8 mouse cellular contexts compared by ENCODE assay signal in the genomic region with DNA sequence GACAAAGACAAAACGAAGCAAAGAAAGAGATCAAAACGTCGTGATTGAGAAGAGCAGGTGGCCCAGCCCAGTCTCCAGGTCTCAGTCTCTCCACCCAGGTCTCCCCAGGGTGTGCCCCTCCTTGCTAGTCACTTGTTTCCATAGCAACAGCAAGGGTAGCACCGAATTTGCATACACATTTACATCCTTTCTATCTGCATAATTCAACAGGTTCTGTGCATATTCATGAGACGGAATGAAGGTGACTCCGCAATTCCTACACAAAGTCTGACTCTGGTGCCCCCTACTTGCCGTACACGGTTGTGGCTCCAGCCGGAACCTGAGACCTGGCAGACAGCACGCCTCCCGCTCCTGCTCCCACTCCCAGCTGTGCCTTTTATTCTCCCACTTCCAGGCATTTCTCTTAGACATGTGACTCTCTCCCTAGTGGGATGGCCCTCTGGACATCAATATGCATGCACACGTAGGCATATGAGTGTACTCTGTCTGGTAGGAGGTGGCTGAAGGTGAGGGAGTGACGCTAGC. TPM values are rescaled to one million over a fixed set of nuclear protein-coding genes. Genes with fewer than 3 reads are reported as not detected.
DNase-seq lines count a peak whose midpoint lies in the region; ATAC-seq lines count a peak whose summit lies in the region.

No protein-coding gene starts in this region.

- no peak overlapping the region for H3K9ac ChIP-seq in forebrain, embryonic 16.5 days (replicated peaks; ENCODE audit: low read depth, low read length)
- peak overlapping the region; percentile 25; the same call in 1 of the 2 replicates for H3K9ac ChIP-seq in hindbrain, embryonic 13.5 days

- peak; percentile 81 for ATAC-seq in forebrain, embryonic 16.5 days
- ATAC-seq in hindbrain, embryonic 13.5 days (ENCODE audit: low FRiP score), result peak; percentile 78
- peak; percentile 79 for ATAC-seq in megakaryocyte, adult 5-6 weeks (ENCODE audit: poor library complexity, severe bottlenecking)

- H3K4me3 ChIP-seq in forebrain, embryonic 16.5 days (replicated peaks; ENCODE audit: low read length), result no peak overlapping the region
- no peak overlapping the region for H3K4me3 ChIP-seq in hindbrain, embryonic 13.5 days

- no peak overlapping the region for H3K27ac ChIP-seq in forebrain, embryonic 16.5 days (ENCODE audit: low read length)
- peak overlapping the region; percentile 65 for H3K27ac ChIP-seq in hindbrain, embryonic 13.5 days

- no peaks in the 10 kb centered on the region for H3K27me3 ChIP-seq in forebrain, embryonic 16.5 days (replicated peaks; ENCODE audit: control insufficient read depth, insufficient read depth, low read length)
- H3K27me3 ChIP-seq in hindbrain, embryonic 13.5 days, result 0 out of 2 replicates have a peak, but pooled peaks cover 6% of the 10 kb centered on the region

- WGBS in forebrain, embryonic 16.5 days, result 0% methylated on average over 13 of the region's 13 CpGs
- WGBS in hindbrain, embryonic 13.5 days, result under 1% methylated on average over 13 of the region's 13 CpGs

- H3K4me1 ChIP-seq in forebrain, embryonic 16.5 days (replicated peaks; ENCODE audit: control insufficient read depth, insufficient read depth, low read length), result peaks cover 39% of the 10 kb centered on the region
- peaks cover 47% of the 10 kb centered on the region for H3K4me1 ChIP-seq in hindbrain, embryonic 13.5 days (replicated peaks)

- H3K36me3 ChIP-seq in forebrain, embryonic 16.5 days (ENCODE audit: control insufficient read depth, insufficient read depth), result no peaks in the 10 kb centered on the region
- H3K36me3 ChIP-seq in hindbrain, embryonic 13.5 days, result peaks cover 8% of the 10 kb centered on the region; the same call in 1 of the 2 replicates

- H3K4me2 ChIP-seq in forebrain, embryonic 16.5 days (ENCODE audit: low read length), result peak overlapping the region; percentile 38
- peak overlapping the region; percentile 35 for H3K4me2 ChIP-seq in hindbrain, embryonic 13.5 days

- H3K9me3 ChIP-seq in forebrain, embryonic 16.5 days (ENCODE audit: control insufficient read depth, low read length), result no peaks in the 10 kb centered on the region
- no peaks in the 10 kb centered on the region for H3K9me3 ChIP-seq in hindbrain, embryonic 13.5 days

- peak; percentile 62 to 80 for DNase-seq in layer of hippocampus, adult 18-20 months (ENCODE audit: low spot score in 2 of 2)
- no peak for DNase-seq in layer of hippocampus, adult 9-10 months (ENCODE audit: low spot score)
- DNase-seq in cerebellum, adult 18-20 months, result peak; percentile 82 to 87
- peak; percentile 65 to 83 for DNase-seq in left cerebral cortex, adult 8-10 months (ENCODE audit: low spot score in 2 of 2)
- peak; percentile 76 to 77 for DNase-seq in right cerebral cortex, postnatal 36 days (ENCODE audit: low spot score in 2 of 2)

RNA-seq across cellular contexts. Expression of a gene that starts 6.3 kb away (rescaled TPM):
- total RNA-seq in layer of hippocampus, adult 18-20 months (2021), result 10 to 100 TPM; 36.0 to 39.0 TPM
- polyA plus RNA-seq in forebrain, embryonic 16.5 days (2015; fragmentation: Nextera tagmentation; extraction: Ambion mirVana), result 51.7 and 60.5 TPM in 2 replicates
- polyA plus RNA-seq in hindbrain, embryonic 13.5 days (2015; fragmentation: Nextera tagmentation; extraction: Ambion mirVana), result 63.0 and 66.8 TPM in 2 replicates
- 10 to 100 TPM; 28.4 to 33.9 (median 30.0) TPM for total RNA-seq in left cerebral cortex, adult 8-10 months (2022)
- total RNA-seq in megakaryocyte, adult 5-6 weeks (2015), result 15.8 and 18.2 TPM in 2 replicates
- 15.5 and 26.2 TPM in 2 replicates for total RNA-seq in megakaryocyte, adult 5-6 weeks (2017)

RNA-seq across cellular contexts. Expression of a gene that starts 7.3 kb away (rescaled TPM):
- 10 to 100 TPM; 35.5 to 37.0 TPM for total RNA-seq in layer of hippocampus, adult 18-20 months (2021)
- 28.3 and 29.2 TPM in 2 replicates for polyA plus RNA-seq in forebrain, embryonic 16.5 days (2015; fragmentation: Nextera tagmentation; extraction: Ambion mirVana)
- polyA plus RNA-seq in hindbrain, embryonic 13.5 days (2015; fragmentation: Nextera tagmentation; extraction: Ambion mirVana), result 47.6 and 48.5 TPM in 2 replicates
- total RNA-seq in left cerebral cortex, adult 8-10 months (2022), result 10 to 100 TPM; 31.6 to 45.5 (median 38.1) TPM
- total RNA-seq in megakaryocyte, adult 5-6 weeks (2015), result 12.9 and 13.4 TPM in 2 replicates
- 50.2 and 52.1 TPM in 2 replicates for total RNA-seq in megakaryocyte, adult 5-6 weeks (2017)

RNA-seq across cellular contexts. Expression of a gene that starts 10.2 kb away (rescaled TPM):
- 100 to 1,000 TPM; 110 to 113 TPM for total RNA-seq in layer of hippocampus, adult 18-20 months (2021)
- polyA plus RNA-seq in forebrain, embryonic 16.5 days (2015; fragmentation: Nextera tagmentation; extraction: Ambion mirVana), result 12.3 and 16.7 TPM in 2 replicates
- 24.4 and 27.8 TPM in 2 replicates for polyA plus RNA-seq in hindbrain, embryonic 13.5 days (2015; fragmentation: Nextera tagmentation; extraction: Ambion mirVana)
- 100 to 1,000 TPM in 3 of 4 experiments, 10 to 100 TPM in 1; 96.7 to 125 (median 111) TPM for total RNA-seq in left cerebral cortex, adult 8-10 months (2022)
- not detected in 2 replicates for total RNA-seq in megakaryocyte, adult 5-6 weeks (2015)
- not detected in 2 replicates for total RNA-seq in megakaryocyte, adult 5-6 weeks (2017)

RNA-seq across cellular contexts. Expression of a gene that starts 15.9 kb away (rescaled TPM):
- 100 to 1,000 TPM; 150 to 151 TPM for total RNA-seq in layer of hippocampus, adult 18-20 months (2021)
- polyA plus RNA-seq in forebrain, embryonic 16.5 days (2015; fragmentation: Nextera tagmentation; extraction: Ambion mirVana), result 304 and 315 TPM in 2 replicates
- 301 and 303 TPM in 2 replicates for polyA plus RNA-seq in hindbrain, embryonic 13.5 days (2015; fragmentation: Nextera tagmentation; extraction: Ambion mirVana)
- total RNA-seq in left cerebral cortex, adult 8-10 months (2022), result 100 to 1,000 TPM; 158 to 167 (median 165) TPM
- 80.5 and 92.2 TPM in 2 replicates for total RNA-seq in megakaryocyte, adult 5-6 weeks (2015)
- total RNA-seq in megakaryocyte, adult 5-6 weeks (2017), result 73.5 and 100 TPM in 2 replicates

RNA-seq across cellular contexts. Expression of a gene that starts 23.9 kb away (rescaled TPM):
- not detected for total RNA-seq in layer of hippocampus, adult 18-20 months (2021)
- polyA plus RNA-seq in forebrain, embryonic 16.5 days (2015; fragmentation: Nextera tagmentation; extraction: Ambion mirVana), result not detected in 2 replicates
- polyA plus RNA-seq in hindbrain, embryonic 13.5 days (2015; fragmentation: Nextera tagmentation; extraction: Ambion mirVana), result 1.1 and 2.2 TPM in 2 replicates
- under 1 TPM; 0.37 to 0.78 (median 0.54) TPM for total RNA-seq in left cerebral cortex, adult 8-10 months (2022)
- not detected in 2 replicates for total RNA-seq in megakaryocyte, adult 5-6 weeks (2015)
- not detected in 2 replicates for total RNA-seq in megakaryocyte, adult 5-6 weeks (2017)

Comparison
In these comparisons a context has a peak if more than half of its experiments do, and no peak if none do; other contexts are left out.
1. RNA of a gene that starts 10.2 kb away (total RNA-seq): 96.7 to 125 TPM in left cerebral cortex, adult 8-10 months and 110 to 113 TPM in layer of hippocampus, adult 18-20 months; not detected in megakaryocyte, adult 5-6 weeks; every median in the first group is over 10 times any median in the second.
2. Peak in every context shown above with its lines, with median percentiles within 50 percentile points of each other: ATAC-seq.